Mouse (Mus musculus): ENCODE measurements around the gene Eif4g2. TPM values are rescaled to one million over a fixed set of nuclear protein-coding genes. Genes with fewer than 3 reads are reported as not detected.

Gene Eif4g2
- polyA plus RNA-seq, 1 experiment from 2014 or later: 697 TPM

Other genes with a start within 250 kb of the Eif4g2 start
- gene Rnf141, start 238.6 kb downstream of the Eif4g2 start, polyA plus RNA-seq (2015; fragmentation: Nextera tagmentation; extraction: Ambion mirVana): 18.6 and 24.4 TPM in 2 replicates
- gene Lyve1, start 219.8 kb downstream of the Eif4g2 start, polyA plus RNA-seq (2015; fragmentation: Nextera tagmentation; extraction: Ambion mirVana): 14.6 and 19.4 TPM in 2 replicates
- 0.96 and 1.8 TPM in 2 replicates for gene Mrvi1, start 100.6 kb downstream of the Eif4g2 start, polyA plus RNA-seq (2015; fragmentation: Nextera tagmentation; extraction: Ambion mirVana)
- gene Ctr9, start 54.1 kb downstream of the Eif4g2 start, polyA plus RNA-seq (2015; fragmentation: Nextera tagmentation; extraction: Ambion mirVana): 62.1 and 62.7 TPM in 2 replicates

Data from limb, embryonic 15.5 days (tissue).